Mouse (Mus musculus) MEL (cell line): ENCODE measurements around the gene Hacd2. TPM values are rescaled to one million over a fixed set of nuclear protein-coding genes. Genes with fewer than 3 reads are reported as not detected.

ENCODE experiments used
- DNase-seq: peaks from one replicate; pipeline ENCODE4 v3.0.0; 2011; ENCODE audit warnings: low read depth, low spot score
- H3K27ac ChIP-seq: 2 replicates; pipeline ENCODE4 v1.5.1; 2012; ENCODE audit warnings: low read depth, mild to moderate bottlenecking, control low read depth, low read length, moderate library complexity; ENCODE audit not compliant: control insufficient read depth
- H3K27me3 ChIP-seq, 2 experiments: fragments of 150-350 bp in 1 of 2; sonication (generic) in 1 of 2; 2 replicates each; pipeline ENCODE4 v1.6.1; 2012; ENCODE audit warnings: low read length in 2 of 2, mild to moderate bottlenecking in 2 of 2, improper control_type of control experiment in 1 of 2, moderate library complexity in 1 of 2; ENCODE audit not compliant: insufficient read depth in 2 of 2, control insufficient read depth in 1 of 2
- H3K36me3 ChIP-seq, 2 experiments: 2 replicates each; pipeline ENCODE4 v1.6.1; 2012 to 2014; ENCODE audit warnings: low read length in 2 of 2, improper control_type of control experiment in 1 of 2, inconsistent platforms in 1 of 2, mild to moderate bottlenecking in 1 of 2; ENCODE audit not compliant: insufficient read depth in 2 of 2, control insufficient read depth in 1 of 2
- H3K4me1 ChIP-seq, 2 experiments: fragments of 150-350 bp in 1 of 2; sonication (generic) in 1 of 2; 2 replicates each; pipeline ENCODE4 v1.6.1; 2012; ENCODE audit warnings: low read length in 2 of 2, improper control_type of control experiment in 1 of 2, mild to moderate bottlenecking in 1 of 2; ENCODE audit not compliant: insufficient read depth in 2 of 2, control insufficient read depth in 1 of 2
- H3K4me3 ChIP-seq, 2 experiments: fragments of 150-350 bp in 1 of 2; sonication (generic) in 1 of 2; 2 replicates each; pipeline ENCODE4 v1.5.1; 2012; ENCODE audit warnings: low read depth in 2 of 2, low read length in 2 of 2, mild to moderate bottlenecking in 2 of 2, moderate library complexity in 2 of 2, control low read depth in 1 of 2, improper control_type of control experiment in 1 of 2; ENCODE audit not compliant: control insufficient read depth in 1 of 2, insufficient read depth in 1 of 2
- H3K79me2 ChIP-seq: 2 replicates; pipeline ENCODE4 v1.6.1; 2012; ENCODE audit warnings: mild to moderate bottlenecking, low read length, moderate library complexity; ENCODE audit not compliant: control insufficient read depth, poor library complexity, insufficient read depth
- H3K9ac ChIP-seq: 2 replicates; pipeline ENCODE4 v1.6.1; 2012; ENCODE audit warnings: low read depth, mild to moderate bottlenecking, control low read depth, low read length, moderate library complexity; ENCODE audit not compliant: control insufficient read depth, poor library complexity, severe bottlenecking
- H3K9me3 ChIP-seq: fragments of 150-350 bp; sonication (generic); replicated peaks from 2 replicates; pipeline ENCODE4 v1.6.1; 2012; ENCODE audit warnings: mild to moderate bottlenecking, low read length, improper control_type of control experiment, moderate library complexity; ENCODE audit not compliant: insufficient read depth
- BHLHE40 ChIP-seq: IDR thresholded peaks from 2 replicates; pipeline ENCODE4 v1.6.1; 2012; ENCODE audit warnings: low read depth, mild to moderate bottlenecking, inconsistent platforms, low read length, improper control_type of control experiment, borderline replicate concordance
- CHD1 ChIP-seq: IDR thresholded peaks from 2 replicates; pipeline ENCODE4 v1.6.1; 2012; ENCODE audit warnings: low read depth, mild to moderate bottlenecking, inconsistent platforms, low read length, improper control_type of control experiment
- CHD2 ChIP-seq: IDR thresholded peaks from 2 replicates; pipeline ENCODE4 v1.6.1; 2011; ENCODE audit warnings: low read length, improper control_type of control experiment
- CTCF ChIP-seq, 3 experiments: IDR thresholded peaks in 2 of 3; conservative IDR thresholded peaks in 1 of 3; 2 replicates each; pipeline ENCODE4 v1.5.1; 2011 to 2012; ENCODE audit warnings: low read length in 3 of 3, low read depth in 2 of 3, mild to moderate bottlenecking in 2 of 3, improper control_type of control experiment in 1 of 3, inconsistent platforms in 1 of 3, mixed read lengths in 1 of 3, moderate library complexity in 1 of 3; ENCODE audit not compliant: control insufficient read depth in 1 of 3, insufficient read depth in 1 of 3, poor library complexity in 1 of 3, severe bottlenecking in 1 of 3
- E2F4 ChIP-seq: IDR thresholded peaks from 2 replicates; pipeline ENCODE4 v1.6.1; 2011; ENCODE audit warnings: low read depth, low read length, improper control_type of control experiment, borderline replicate concordance
- EP300 ChIP-seq, 2 experiments: IDR thresholded peaks; 2 replicates each; pipeline ENCODE4 v1.6.1; 2011; ENCODE audit warnings: improper control_type of control experiment in 2 of 2, low read length in 2 of 2, low read depth in 1 of 2, mild to moderate bottlenecking in 1 of 2
- GATA1 ChIP-seq: IDR thresholded peaks from 2 replicates; pipeline ENCODE4 v1.6.1; 2011; ENCODE audit warnings: low read depth, low read length, improper control_type of control experiment
- MAZ ChIP-seq: IDR thresholded peaks from 2 replicates; pipeline ENCODE4 v1.6.1; 2012; ENCODE audit warnings: low read depth, mild to moderate bottlenecking, inconsistent platforms, low read length, improper control_type of control experiment
- MYB ChIP-seq: IDR thresholded peaks from 2 replicates; pipeline ENCODE4 v1.6.1; 2011; ENCODE audit warnings: mild to moderate bottlenecking, low read depth, low read length, improper control_type of control experiment
- NELFE ChIP-seq: IDR thresholded peaks from 2 replicates; pipeline ENCODE4 v1.6.1; 2011; ENCODE audit warnings: low read depth, low read length, improper control_type of control experiment
- NRF1 ChIP-seq: IDR thresholded peaks from 2 replicates; pipeline ENCODE4 v1.6.1; 2014; ENCODE audit warnings: low read depth, mild to moderate bottlenecking, inconsistent platforms, low read length, improper control_type of control experiment, moderate library complexity; ENCODE audit not compliant: poor library complexity, insufficient read depth, severe bottlenecking
- POLR2A ChIP-seq, 2 experiments: IDR thresholded peaks; 2 replicates each; pipeline ENCODE4 v1.6.1; 2011 to 2012; ENCODE audit warnings: low read length in 2 of 2, mild to moderate bottlenecking in 2 of 2, control low read depth in 1 of 2, improper control_type of control experiment in 1 of 2, low read depth in 1 of 2, moderate library complexity in 1 of 2; ENCODE audit not compliant: control insufficient read depth in 1 of 2, insufficient read depth in 1 of 2, poor library complexity in 1 of 2
- POLR2AphosphoS2 ChIP-seq: IDR thresholded peaks from 2 replicates; pipeline ENCODE4 v1.6.1; 2011; ENCODE audit warnings: low read length, improper control_type of control experiment
- POLR2AphosphoS5 ChIP-seq: IDR thresholded peaks from 2 replicates; pipeline ENCODE4 v1.6.1; 2012; ENCODE audit warnings: low read depth, borderline replicate concordance, mild to moderate bottlenecking, inconsistent platforms, low read length, moderate library complexity, mixed read lengths
- RAD21 ChIP-seq: IDR thresholded peaks from 2 replicates; pipeline ENCODE4 v1.6.1; 2011; ENCODE audit warnings: mild to moderate bottlenecking, low read depth, low read length, improper control_type of control experiment
- RCOR1 ChIP-seq: IDR thresholded peaks from 2 replicates; pipeline ENCODE4 v1.6.1; 2012; ENCODE audit warnings: low read depth, mild to moderate bottlenecking, inconsistent platforms, low read length, improper control_type of control experiment
- SIN3A ChIP-seq: IDR thresholded peaks from 2 replicates; pipeline ENCODE4 v1.6.1; 2012; ENCODE audit warnings: low read length, improper control_type of control experiment, inconsistent platforms
- SMC3 ChIP-seq: IDR thresholded peaks from 2 replicates; pipeline ENCODE4 v1.6.1; 2011; ENCODE audit warnings: low read depth, low read length, improper control_type of control experiment
- TCF12 ChIP-seq: IDR thresholded peaks from 2 replicates; pipeline ENCODE4 v1.6.1; 2014; ENCODE audit warnings: low read depth, mild to moderate bottlenecking, inconsistent platforms, low read length, improper control_type of control experiment, moderate library complexity
- UBTF ChIP-seq: IDR thresholded peaks from 2 replicates; pipeline ENCODE4 v1.6.1; 2012; ENCODE audit warnings: low read depth, mild to moderate bottlenecking, inconsistent platforms, low read length, improper control_type of control experiment, moderate library complexity, borderline replicate concordance; ENCODE audit not compliant: insufficient read depth
- USF2 ChIP-seq, 2 experiments: IDR thresholded peaks; 2 replicates each; pipeline ENCODE4 v1.6.1; 2011 to 2012; ENCODE audit warnings: improper control_type of control experiment in 2 of 2, low read length in 2 of 2, borderline replicate concordance in 1 of 2, inconsistent platforms in 1 of 2, low read depth in 1 of 2, mild to moderate bottlenecking in 1 of 2; ENCODE audit not compliant: insufficient read depth in 1 of 2
- ZKSCAN1 ChIP-seq: IDR thresholded peaks from 2 replicates; pipeline ENCODE4 v1.6.1; 2012; ENCODE audit warnings: low read depth, mild to moderate bottlenecking, inconsistent platforms, low read length, improper control_type of control experiment, moderate library complexity
- ZNF384 ChIP-seq: IDR thresholded peaks from 2 replicates; pipeline ENCODE4 v1.6.1; 2012; ENCODE audit warnings: low read depth, mild to moderate bottlenecking, inconsistent platforms, low read length, improper control_type of control experiment
- polyA plus RNA-seq, 2 experiments: library from polyadenylated mRNA; stranded (reverse) in 1 of 2; unstranded in 1 of 2; fragments of >175 nt in 1 of 2; fragments of >200 nt in 1 of 2; gene quantifications; 2 replicates each; pipeline versions ENCODE4 v1.2.1 to v1.2.4; 2012; ENCODE audit warnings: low replicate concordance in 2 of 2, low read depth in 1 of 2; ENCODE audit not compliant: insufficient read length in 2 of 2, insufficient read depth in 1 of 2, missing spikeins in 1 of 2
- total RNA-seq: library from RNA; depleted of rRNA; stranded (reverse); fragments of 300-350 nt; gene quantifications from 2 replicates; pipeline ENCODE4 v1.2.3, GENCODE M21; 2012

The Hacd2 gene
- total and polyA plus RNA-seq, 3 experiments: 16.9 to 40.3 TPM; not detected in 1

GRCm38 (mm10) chr16:35036754-35037153 is 14.5 kb downstream of the Hacd2 start:
- H3K36me3 ChIP-seq: peaks cover 0 to 2% of the 10 kb centered on the region in 2 experiments; a peak in 2 of 4 replicates
- H3K4me1 ChIP-seq: no peaks in the 10 kb centered on the region
- H3K27me3 ChIP-seq: no peaks in the 10 kb centered on the region
- H3K9me3 ChIP-seq: no peaks in the 10 kb centered on the region
- no peak overlapping the region for H3K4me3 ChIP-seq
- no peaks in the 10 kb centered on the region for H3K79me2 ChIP-seq
- H3K9ac ChIP-seq: no peak overlapping the region
- no peak overlapping the region for H3K27ac ChIP-seq
- DNase-seq: no peak
- TF ChIP-seq CHD1 (no peak), CTCF (IDR thresholded peaks at IDR 0.05 in 2 of 3, conservative IDR thresholded peaks at IDR 0.05 in 1 of 3; ENCODE audit: control insufficient read depth in 1 of 3, insufficient read depth in 1 of 3, low read depth in 2 of 3, low read length in 3 of 3, poor library complexity in 1 of 3, severe bottlenecking in 1 of 3) (no peak), GATA1 (no peak), POLR2A (IDR thresholded peaks at IDR 0.05; ENCODE audit: control insufficient read depth in 1 of 2, insufficient read depth in 1 of 2, low read depth in 1 of 2, low read length in 2 of 2, poor library complexity in 1 of 2) (no peak), SMC3 (no peak), CHD2 (no peak), POLR2AphosphoS5 (no peak), BHLHE40 (no peak), SIN3A (no peak), MYB (no peak), ZNF384 (no peak), MAZ (no peak), RCOR1 (no peak), E2F4 (no peak)

DNA sequence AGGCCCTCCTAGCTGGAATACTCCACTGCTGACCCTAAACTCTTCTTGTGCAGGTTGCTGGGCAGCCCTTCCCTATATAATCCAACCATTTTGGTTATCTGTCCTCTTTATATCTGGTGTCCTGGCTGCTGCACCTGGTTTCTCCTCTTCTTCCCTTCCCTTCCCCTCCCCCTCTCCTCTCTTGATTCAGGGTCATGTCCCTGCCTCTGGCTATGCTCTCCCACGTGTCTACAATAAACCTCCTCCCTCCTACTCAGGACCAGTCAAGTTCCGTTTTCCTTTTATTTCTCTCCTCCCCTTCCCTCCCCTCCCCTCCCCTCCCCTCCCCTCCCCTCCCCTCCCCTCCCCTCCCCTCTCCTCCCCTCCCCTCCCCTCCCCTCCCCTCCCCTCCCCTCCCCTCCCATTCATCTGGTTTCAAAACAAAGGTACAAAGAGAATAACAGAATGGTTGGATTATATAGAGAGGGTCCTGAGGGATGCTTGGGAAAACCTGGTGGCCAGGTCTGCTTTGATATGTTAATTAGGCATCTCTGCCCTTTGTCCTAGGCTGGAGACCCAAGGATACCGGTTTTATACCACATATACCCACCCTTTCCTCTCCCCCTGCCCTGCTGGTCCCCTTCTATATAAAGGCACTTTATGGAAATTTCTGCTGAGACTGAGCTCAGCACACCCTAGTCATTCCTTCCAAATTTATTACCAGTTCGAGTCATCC is 16.3 kb downstream of the Hacd2 start:
- TF ChIP-seq POLR2AphosphoS2 (no peak), E2F4 (no peak), ZKSCAN1 (no peak), UBTF (no peak), RAD21 (no peak), USF2 (IDR thresholded peaks at IDR 0.05; ENCODE audit: borderline replicate concordance in 1 of 2, insufficient read depth in 1 of 2, low read depth in 1 of 2, low read length in 2 of 2) (no peak), CTCF (IDR thresholded peaks at IDR 0.05 in 2 of 3, conservative IDR thresholded peaks at IDR 0.05 in 1 of 3; ENCODE audit: control insufficient read depth in 1 of 3, insufficient read depth in 1 of 3, low read depth in 2 of 3, low read length in 3 of 3, poor library complexity in 1 of 3, severe bottlenecking in 1 of 3) (no peak), MYB (no peak), NRF1 (no peak), NELFE (no peak), TCF12 (no peak), EP300 (IDR thresholded peaks at IDR 0.05; ENCODE audit: low read depth in 1 of 2, low read length in 2 of 2) (no peak), SIN3A (no peak)
- peaks cover 0 to 2% of the 10 kb centered on the region in 2 experiments; a peak in 2 of 4 replicates for H3K36me3 ChIP-seq
- no peaks in the 10 kb centered on the region for H3K79me2 ChIP-seq
- no peaks in the 10 kb centered on the region for H3K27me3 ChIP-seq
- DNase-seq: no peak
- no peak overlapping the region for H3K4me3 ChIP-seq
- no peaks in the 10 kb centered on the region for H3K4me1 ChIP-seq
- no peak overlapping the region for H3K9ac ChIP-seq
- H3K9me3 ChIP-seq: no peaks in the 10 kb centered on the region
- H3K27ac ChIP-seq: no peak overlapping the region
